Mouse (Mus musculus) heart, postnatal 14 days (tissue): ENCODE results near the gene Mypop. TPM values are rescaled to one million over a fixed set of nuclear protein-coding genes. Genes with fewer than 3 reads are reported as not detected.
A peak's percentile ranks its signal among the peaks of the same experiment; 100 is the strongest.

Experiments
- DNase-seq, 2 experiments: peaks; one replicate each; pipeline ENCODE4 v3.0.0; 2021 to 2022
- intact Hi-C: fragments of 180-260 bp; cut with DNase I; formaldehyde crosslinking; loops from one replicate; pipeline ENCODE4 v1.15.1; 2025
- long read RNA-seq, 2 experiments: library from polyadenylated mRNA; stranded (forward); transcript quantifications; one replicate each; pipeline ENCODE4 v2.0.0; 2021
- total RNA-seq, 2 experiments: library from RNA; stranded (reverse); gene quantifications; 2 replicates each; pipeline ENCODE4 v1.2.3; 2021

The Mypop gene
- 1 to 10 TPM; 2.5 to 2.8 TPM for total RNA-seq
- long read RNA-seq, experiment 1, partial matches to known transcripts = 0 of 1 reads
- long read RNA-seq, experiment 1, other reads (novel, unspliced or antisense) = 1 of 1 reads
- long read RNA-seq, experiment 2, partial matches to known transcripts = 0 of 2 reads
- long read RNA-seq, experiment 2, other reads (novel, unspliced or antisense) = 0 of 2 reads

- intact Hi-C loops = no loop called here
- peak; percentile 99 for DNase-seq
Measured at GRCm38 (mm10) chr7:18990601-18991295, at the start of gene Mypop. Gene Mypop (plus strand): TSS chr7:18991245.

- intact Hi-C loops = no loop called here
- no peak for DNase-seq
Measured at GRCm38 (mm10) chr7:18942376-18942775, 48.7 kb upstream of the Mypop start.

- DNase-seq = no peak
- intact Hi-C loops = no loop called here
Measured at GRCm38 (mm10) chr7:18942815-18943214, 48.2 kb upstream of the Mypop start.

- intact Hi-C loops = no loop called here
Measured at GRCm38 (mm10) chr7:18948151-18948550, 42.9 kb upstream of the Mypop start.

GRCm38 (mm10) chr7:18949781-18950522, 41.1 kb upstream of the Mypop start:
- no peak for DNase-seq
- intact Hi-C loops = loop anchor here (2.0 kb wide), 1 partner anchor 23 kb away; no protein-coding TSS in a partner anchor

More at GRCm38 (mm10) chr7:18948151-18948550, 42.9 kb upstream of the Mypop start:
- DNase-seq = peak; percentile 53 to 58

- DNase-seq = no peak
- intact Hi-C loops = loop anchor here (2.0 kb wide), 1 partner anchor 24 kb away; no protein-coding TSS in a partner anchor
Measured at GRCm38 (mm10) chr7:18950523-18951315, 40.3 kb upstream of the Mypop start.

- peak; percentile 65 to 75 for DNase-seq
- intact Hi-C loops = loop anchor here (2.0 kb wide), 1 partner anchor 25 kb away; no protein-coding TSS in a partner anchor
Measured at GRCm38 (mm10) chr7:18951397-18951796, 39.6 kb upstream of the Mypop start.

GRCm38 (mm10) chr7:18957569-18958383, 33.3 kb upstream of the Mypop start:
- peak; percentile 67 to 75 for DNase-seq
- intact Hi-C loops = no loop called here

GRCm38 (mm10) chr7:18958384-18958766, 32.7 kb upstream of the Mypop start:
- intact Hi-C loops = no loop called here
- no peak for DNase-seq

- DNase-seq = peak; percentile 32 to 44
- intact Hi-C loops = no loop called here
Measured at GRCm38 (mm10) chr7:18959446-18959845, 31.6 kb upstream of the Mypop start.

GRCm38 (mm10) chr7:18962171-18962792, 28.8 kb upstream of the Mypop start:
- intact Hi-C loops = loop anchor here (10.0 kb wide), 1 partner anchor 57 kb away; no protein-coding TSS in a partner anchor
- DNase-seq = no peak

- no peak for DNase-seq
- intact Hi-C loops = loop anchor here (10.0 kb wide), 1 partner anchor 58 kb away; no protein-coding TSS in a partner anchor
Measured at GRCm38 (mm10) chr7:18962795-18963194, 28.2 kb upstream of the Mypop start.

GRCm38 (mm10) chr7:18963294-18963843, 27.7 kb upstream of the Mypop start:
- no peak for DNase-seq
- intact Hi-C loops = loop anchor here (10.0 kb wide), 1 partner anchor 59 kb away; no protein-coding TSS in a partner anchor

GRCm38 (mm10) chr7:18965312-18965711, 25.7 kb upstream of the Mypop start:
- intact Hi-C loops = loop anchor here (10.0 kb wide), 1 partner anchor 61 kb away; no protein-coding TSS in a partner anchor
- DNase-seq = no peak

GRCm38 (mm10) chr7:18967603-18968002, 23.4 kb upstream of the Mypop start:
- intact Hi-C loops = loop anchor here (2.0 to 10.0 kb wide), 2 partner anchors 45 to 63 kb away; no protein-coding TSS in a partner anchor

GRCm38 (mm10) chr7:18970956-18971355, 20.1 kb upstream of the Mypop start:
- no peak for DNase-seq
- intact Hi-C loops = no loop called here

More at GRCm38 (mm10) chr7:18967603-18968002, 23.4 kb upstream of the Mypop start:
- no peak for DNase-seq

GRCm38 (mm10) chr7:18978381-18978780, 12.7 kb upstream of the Mypop start:
- DNase-seq = no peak
- intact Hi-C loops = no loop called here

- DNase-seq = no peak
- intact Hi-C loops = no loop called here
Measured at GRCm38 (mm10) chr7:18986503-18986902, 4.5 kb upstream of the Mypop start.
